Mouse (Mus musculus) liver, adult 2 months (tissue): ENCODE measurements around the gene Mllt11. TPM values are rescaled to one million over a fixed set of nuclear protein-coding genes. Genes with fewer than 3 reads are reported as not detected.

ENCODE experiments used
- DNase-seq: peaks from one replicate; pipeline ENCODE4 v3.0.0-alpha.2; 2011; ENCODE audit warnings: low read depth, low spot score; ENCODE audit errors: extremely low read depth
- H3K27ac ChIP-seq: fragments of 200-500 bp; replicated peaks from 2 replicates; pipeline ENCODE4 v1.5.1; 2012; ENCODE audit warnings: low read depth, mild to moderate bottlenecking, control low read depth, inconsistent platforms, low read length; ENCODE audit not compliant: insufficient read depth
- H3K27me3 ChIP-seq: fragments of 200-500 bp; 2 replicates; pipeline ENCODE4 v1.6.1; 2012; ENCODE audit warnings: mild to moderate bottlenecking, moderate library complexity, low read length, inconsistent platforms; ENCODE audit not compliant: control insufficient read depth, insufficient read depth
- H3K36me3 ChIP-seq: fragments of 200-500 bp; 2 replicates; pipeline ENCODE4 v1.6.1; 2012; ENCODE audit warnings: low read length, inconsistent platforms; ENCODE audit not compliant: control insufficient read depth, insufficient read depth
- H3K4me1 ChIP-seq: fragments of 200-500 bp; 2 replicates; pipeline ENCODE4 v1.6.1; 2011; ENCODE audit warnings: low read length; ENCODE audit not compliant: control insufficient read depth, insufficient read depth
- H3K4me3 ChIP-seq: fragments of 200-500 bp; 2 replicates; pipeline ENCODE4 v1.5.1; 2011; ENCODE audit warnings: low read depth, mild to moderate bottlenecking, control low read depth, low read length, moderate library complexity; ENCODE audit not compliant: insufficient read depth
- H3K79me2 ChIP-seq: fragments of 200-500 bp; 2 replicates; pipeline ENCODE4 v1.6.1; 2012; ENCODE audit warnings: inconsistent platforms, mild to moderate bottlenecking, low read length, moderate library complexity; ENCODE audit not compliant: control insufficient read depth, insufficient read depth
- H3K9ac ChIP-seq: fragments of 200-500 bp; 2 replicates; pipeline ENCODE4 v1.6.1; 2012; ENCODE audit warnings: low read depth, mild to moderate bottlenecking, control low read depth, inconsistent platforms, low read length
- CTCF ChIP-seq: fragments of 200-500 bp; IDR thresholded peaks from 2 replicates; pipeline ENCODE4 v1.5.1; 2011; ENCODE audit warnings: low read depth, low read length, control low read depth
- POLR2A ChIP-seq: fragments of 200-500 bp; IDR thresholded peaks from 2 replicates; pipeline ENCODE4 v1.6.1; 2011; ENCODE audit warnings: low read length, control low read depth; ENCODE audit not compliant: insufficient read depth; ENCODE audit errors: extremely low read depth
- WGBS: fragments of 180-500 bp; shearing (Covaris S2); methylation state at CpG from one replicate; pipeline ENCODE4 v1.1.7; 2018; 5-methylcytosine and 5-hydroxymethylcytosine counted together
- polyA plus RNA-seq: library from polyadenylated mRNA; depleted of rRNA; stranded (reverse); fragments of >200 nt; gene quantifications from 2 replicates; pipeline ENCODE4 v1.2.3, GENCODE M21; 2012; rRNA removed
- total RNA-seq: library from RNA; depleted of rRNA; stranded (reverse); fragments of >200 nt; gene quantifications from 2 replicates; pipeline ENCODE4 v1.2.3, GENCODE M21; 2014; rRNA removed

Mllt11 gene
- total and polyA plus RNA-seq, 2 experiments = 0.83 to 1.4 TPM

DNA sequence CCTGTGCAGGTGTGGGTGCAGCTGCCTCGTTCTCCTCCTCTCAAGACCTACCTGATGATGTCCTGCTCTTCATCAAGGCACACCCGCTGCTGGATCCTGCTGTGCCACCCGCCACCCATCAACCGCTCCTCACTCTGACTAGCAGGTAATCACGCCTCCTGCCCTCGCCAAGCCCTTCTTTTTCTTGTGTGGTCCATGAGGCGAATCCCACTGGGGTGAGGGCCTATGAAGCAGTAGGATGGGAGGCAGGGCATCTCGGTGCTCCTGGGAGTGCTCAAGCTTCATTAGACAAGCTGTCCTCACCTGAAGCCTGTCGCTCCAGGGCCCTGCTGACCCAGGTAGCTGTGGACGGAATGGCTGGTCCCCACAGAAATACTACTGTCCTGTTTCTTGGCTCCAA is 62.0 kb downstream of the Mllt11 start:
- peaks cover 3% of the 10 kb centered on the region; the same call in 1 of the 2 replicates for H3K4me1 ChIP-seq
- no peak for DNase-seq
- no peak overlapping the region for H3K27ac ChIP-seq
- H3K9ac ChIP-seq = no peak overlapping the region
- 96% methylated on average over 10 of the region's 10 CpGs for WGBS
- H3K36me3 ChIP-seq = no peaks in the 10 kb centered on the region
- no peak overlapping the region for H3K4me3 ChIP-seq
- H3K27me3 ChIP-seq = peaks cover 21% of the 10 kb centered on the region
- no peaks in the 10 kb centered on the region for H3K79me2 ChIP-seq
- TF ChIP-seq CTCF (no peak), POLR2A (no peak)

Other genes with a start within 250 kb of the Mllt11 start
- gene Zfp687, start 216.7 kb downstream of the Mllt11 start, total RNA-seq = 2.1 and 3.2 TPM in 2 replicates
- gene Zfp687, start 216.7 kb downstream of the Mllt11 start, polyA plus RNA-seq = 6.8 and 8.8 TPM in 2 replicates
- gene Psmd4, start 189.6 kb downstream of the Mllt11 start, total RNA-seq = 140 and 156 TPM in 2 replicates
- gene Psmd4, start 189.6 kb downstream of the Mllt11 start, polyA plus RNA-seq = 132 and 134 TPM in 2 replicates
- 4.5 and 5.6 TPM in 2 replicates for gene Pip5k1a, start 125.2 kb downstream of the Mllt11 start, total RNA-seq
- gene Pip5k1a, start 125.2 kb downstream of the Mllt11 start, polyA plus RNA-seq = 5.2 and 6.7 TPM in 2 replicates
- gene Vps72, start 121.1 kb downstream of the Mllt11 start, total RNA-seq = 9.9 and 12.7 TPM in 2 replicates
- 25.1 and 27.4 TPM in 2 replicates for gene Vps72, start 121.1 kb downstream of the Mllt11 start, polyA plus RNA-seq
- gene Tmod4, start 107.7 kb downstream of the Mllt11 start, total RNA-seq = 0.65 TPM in 1 of 2 replicates, not detected in the other
- gene Tmod4, start 107.7 kb downstream of the Mllt11 start, polyA plus RNA-seq = 0.25 TPM in 1 of 2 replicates, not detected in the other
- gene Scnm1, start 98.2 kb downstream of the Mllt11 start, total RNA-seq = 12.6 and 13.3 TPM in 2 replicates
- gene Scnm1, start 98.2 kb downstream of the Mllt11 start, polyA plus RNA-seq = 15.2 and 17.7 TPM in 2 replicates
- gene Lysmd1, start 98.1 kb downstream of the Mllt11 start, total RNA-seq = 7.0 and 7.9 TPM in 2 replicates
- gene Lysmd1, start 98.1 kb downstream of the Mllt11 start, polyA plus RNA-seq = 6.1 and 6.5 TPM in 2 replicates
- gene Tnfaip8l2, start 89.8 kb downstream of the Mllt11 start, total RNA-seq = 2.3 and 2.8 TPM in 2 replicates
- 2.7 and 4.0 TPM in 2 replicates for gene Tnfaip8l2, start 89.8 kb downstream of the Mllt11 start, polyA plus RNA-seq
- gene Sema6c, start 71.7 kb downstream of the Mllt11 start, total RNA-seq = 0.65 and 1.1 TPM in 2 replicates
- gene Sema6c, start 71.7 kb downstream of the Mllt11 start, polyA plus RNA-seq = 2.1 and 2.9 TPM in 2 replicates
- gene Gabpb2, start 14.3 kb downstream of the Mllt11 start, total RNA-seq = 13.7 and 17.6 TPM in 2 replicates
- gene Gabpb2, start 14.3 kb downstream of the Mllt11 start, polyA plus RNA-seq = 4.4 and 6.1 TPM in 2 replicates
- 8.9 and 12.3 TPM in 2 replicates for gene Cdc42se1, start 3.4 kb downstream of the Mllt11 start, total RNA-seq
- 12.4 and 13.1 TPM in 2 replicates for gene Cdc42se1, start 3.4 kb downstream of the Mllt11 start, polyA plus RNA-seq
- 0.09 TPM in 1 of 2 replicates, not detected in the other for gene Gm128, start 9.4 kb upstream of the Mllt11 start, total RNA-seq
- 0.06 TPM in 1 of 2 replicates, not detected in the other for gene Gm128, start 9.4 kb upstream of the Mllt11 start, polyA plus RNA-seq
- gene Bnipl, start 19.0 kb upstream of the Mllt11 start, total RNA-seq = 0.07 TPM in 1 of 2 replicates, not detected in the other
- 0.16 TPM in 1 of 2 replicates, not detected in the other for gene Bnipl, start 19.0 kb upstream of the Mllt11 start, polyA plus RNA-seq
- 56.6 and 63.6 TPM in 2 replicates for gene Mindy1, start 49.2 kb upstream of the Mllt11 start, total RNA-seq
- gene Mindy1, start 49.2 kb upstream of the Mllt11 start, polyA plus RNA-seq = 122 and 137 TPM in 2 replicates
- 7.6 and 7.8 TPM in 2 replicates for gene Prune1, start 49.9 kb upstream of the Mllt11 start, total RNA-seq
- 11.3 and 12.8 TPM in 2 replicates for gene Prune1, start 49.9 kb upstream of the Mllt11 start, polyA plus RNA-seq
- gene Anxa9, start 75.0 kb upstream of the Mllt11 start, total RNA-seq = 0.54 and 0.55 TPM in 2 replicates
- 0.47 and 0.91 TPM in 2 replicates for gene Anxa9, start 75.0 kb upstream of the Mllt11 start, polyA plus RNA-seq
- gene Cers2, start 82.6 kb upstream of the Mllt11 start, total RNA-seq = 283 and 284 TPM in 2 replicates
- gene Cers2, start 82.6 kb upstream of the Mllt11 start, polyA plus RNA-seq = 266 and 271 TPM in 2 replicates
- gene Setdb1, start 125.0 kb upstream of the Mllt11 start, total RNA-seq = 13.3 and 15.7 TPM in 2 replicates
- gene Setdb1, start 125.0 kb upstream of the Mllt11 start, polyA plus RNA-seq = 6.3 and 8.6 TPM in 2 replicates
- not detected in 2 replicates for gene 4930558C23Rik, start 170.7 kb upstream of the Mllt11 start, total RNA-seq
- gene 4930558C23Rik, start 170.7 kb upstream of the Mllt11 start, polyA plus RNA-seq = not detected in 2 replicates
- 23.6 and 24.3 TPM in 2 replicates for gene Arnt, start 202.2 kb upstream of the Mllt11 start, total RNA-seq
- gene Arnt, start 202.2 kb upstream of the Mllt11 start, polyA plus RNA-seq = 14.2 and 20.8 TPM in 2 replicates